Mouse (Mus musculus) forebrain, embryonic 14.5 days (tissue): ENCODE results near the gene Gm20683. TPM values are rescaled to one million over a fixed set of nuclear protein-coding genes. Genes with fewer than 3 reads are reported as not detected.

ENCODE experiments used
- ATAC-seq: fragments of 200-750 bp; cut with Nextera tagmentation; 2 replicates; pipeline ENCODE4 v1.8.0; 2017; ENCODE audit warnings: mild to moderate bottlenecking, moderate library complexity
- DNase-seq: peaks from one replicate; pipeline ENCODE4 v3.0.0-alpha.2; 2015; ENCODE audit warnings: low spot score
- H3K27ac ChIP-seq: fragments of 300-500 bp; sonication (generic); 2 replicates; pipeline ENCODE4 v1.5.1; 2014; ENCODE audit warnings: low read depth, mild to moderate bottlenecking, control low read depth, low read length, moderate library complexity
- H3K27me3 ChIP-seq: fragments of 300-500 bp; sonication (generic); replicated peaks from 2 replicates; pipeline ENCODE4 v1.6.1; 2014; ENCODE audit warnings: low read length, control low read depth, mixed read lengths; ENCODE audit not compliant: control insufficient read depth, insufficient read depth
- H3K36me3 ChIP-seq: fragments of 300-500 bp; sonication (generic); 2 replicates; pipeline ENCODE4 v1.6.1; 2014; ENCODE audit warnings: low read length, control low read depth; ENCODE audit not compliant: control insufficient read depth, insufficient read depth
- H3K4me1 ChIP-seq: fragments of 300-500 bp; sonication (generic); 2 replicates; pipeline ENCODE4 v1.6.1; 2014; ENCODE audit warnings: antibody characterized with exemption, low read length, control low read depth; ENCODE audit not compliant: control insufficient read depth, insufficient read depth
- H3K4me2 ChIP-seq: fragments of 300-500 bp; sonication (generic); 2 replicates; pipeline ENCODE4 v1.6.1; 2014; ENCODE audit warnings: mild to moderate bottlenecking, control low read depth, low read length
- H3K4me3 ChIP-seq: fragments of 300-500 bp; sonication (generic); 2 replicates; pipeline ENCODE4 v1.5.1; 2014; ENCODE audit warnings: low read depth, low read length, control low read depth
- H3K9ac ChIP-seq: fragments of 300-500 bp; sonication (generic); 2 replicates; pipeline ENCODE4 v1.6.1; 2014; ENCODE audit warnings: mild to moderate bottlenecking, low read length, control low read depth, moderate library complexity
- H3K9me3 ChIP-seq: fragments of 300-500 bp; sonication (generic); replicated peaks from 2 replicates; pipeline ENCODE4 v1.6.1; 2016; ENCODE audit warnings: low read length, control low read depth, mixed read lengths; ENCODE audit not compliant: control insufficient read depth
- WGBS: fragments of 180-500 bp; shearing (Covaris S2); extraction: QIAGEN DNeasy Blood & Tissue Kit; methylation state at CpG from one replicate; pipeline ENCODE4 v1.1.7; 2014; 5-methylcytosine and 5-hydroxymethylcytosine counted together
- polyA plus RNA-seq: library from polyadenylated mRNA; unstranded; fragments of >200 nt; fragmentation: Nextera tagmentation; extraction: Ambion mirVana; gene quantifications from 2 replicates; pipeline ENCODE4 v1.2.1, GENCODE M21; 2014

Gene Gm20683
- polyA plus RNA-seq, 1 experiment from 2014 or later: 5.1 TPM

- Histone ChIP-seq H3K27me3 (no peaks in the 10 kb centered on the region), H3K9ac (peak within 1 kb of the TSS; percentile 69), H3K4me3 (peak within 1 kb of the TSS; percentile 62), H3K36me3 (no peaks in the 10 kb centered on the region), H3K27ac (peak within 1 kb of the TSS; percentile 55; the same call in 1 of the 2 replicates), H3K4me1 (peaks cover 6% of the 10 kb centered on the region; the same call in 1 of the 2 replicates), H3K9me3 (no peaks in the 10 kb centered on the region), H3K4me2 (peak within 1 kb of the TSS; percentile 99)
- peak; percentile 94 for ATAC-seq
- peak; percentile 91 for DNase-seq
- WGBS: 0% methylated on average over 24 of the region's 24 CpGs
These were observed 27.1 kb upstream of the Gm20683 start, which contains the start of gene Mcrip2 for GRCm38 (mm10) chr17:25868601-25869191. TSS of gene Mcrip2 (minus strand) at chr17:25868764.

GRCm38 (mm10) chr17:25867836-25868600 is 26.5 kb upstream of the Gm20683 start:
- Histone ChIP-seq H3K36me3 (no peaks in the 10 kb centered on the region), H3K27ac (no peak overlapping the region), H3K4me1 (peaks cover 6% of the 10 kb centered on the region; the same call in 1 of the 2 replicates), H3K4me2 (peak overlapping the region; percentile 99), H3K27me3 (no peaks in the 10 kb centered on the region), H3K9me3 (no peaks in the 10 kb centered on the region), H3K9ac (peak overlapping the region; percentile 69), H3K4me3 (peak overlapping the region; percentile 62)
- peak; percentile 51 for ATAC-seq
- DNase-seq: peak; percentile 17
- WGBS: 2% methylated on average over 41 of the region's 42 CpGs

- ATAC-seq (no peak), DNase-seq (no peak)
- 13% methylated on average over 7 of the region's 7 CpGs for WGBS
- Histone ChIP-seq H3K27me3 (no peaks in the 10 kb centered on the region), H3K27ac (no peak overlapping the region), H3K4me2 (peak overlapping the region; percentile 99), H3K9me3 (no peaks in the 10 kb centered on the region), H3K4me1 (peaks cover 6% of the 10 kb centered on the region; the same call in 1 of the 2 replicates), H3K36me3 (no peaks in the 10 kb centered on the region), H3K4me3 (peak overlapping the region; percentile 62), H3K9ac (peak overlapping the region; percentile 69)
These were observed 25.9 kb upstream of the Gm20683 start for GRCm38 (mm10) chr17:25867509-25867835.

- 88% methylated on average over 3 of the region's 3 CpGs for WGBS
- H3K9me3 ChIP-seq: no peaks in the 10 kb centered on the region
- ATAC-seq: no peak
- no peak overlapping the region for H3K4me2 ChIP-seq
- no peaks in the 10 kb centered on the region for H3K27me3 ChIP-seq
- peaks cover 10% of the 10 kb centered on the region; the same call in 1 of the 2 replicates for H3K4me1 ChIP-seq
- no peak overlapping the region for H3K9ac ChIP-seq
- no peaks in the 10 kb centered on the region for H3K36me3 ChIP-seq
- no peak overlapping the region for H3K27ac ChIP-seq
- no peak for DNase-seq
- no peak overlapping the region for H3K4me3 ChIP-seq
These were observed 24.6 kb upstream of the Gm20683 start for GRCm38 (mm10) chr17:25866172-25866571.

GRCm38 (mm10) chr17:25865288-25865687 is 23.7 kb upstream of the Gm20683 start:
- 90% methylated on average over 11 of the region's 11 CpGs for WGBS
- H3K9ac ChIP-seq: no peak overlapping the region

GRCm38 (mm10) chr17:25864311-25864710 is 22.7 kb upstream of the Gm20683 start:
- Histone ChIP-seq H3K27me3 (no peaks in the 10 kb centered on the region), H3K9me3 (no peaks in the 10 kb centered on the region), H3K27ac (no peak overlapping the region), H3K36me3 (no peaks in the 10 kb centered on the region), H3K4me1 (peaks cover 17% of the 10 kb centered on the region), H3K4me2 (no peak overlapping the region), H3K4me3 (no peak overlapping the region), H3K9ac (no peak overlapping the region)
- 93% methylated on average over 14 of the region's 14 CpGs for WGBS
- ATAC-seq (no peak), DNase-seq (no peak)

More at GRCm38 (mm10) chr17:25865288-25865687, 23.7 kb upstream of the Gm20683 start:
- Histone ChIP-seq H3K4me1 (peaks cover 16% of the 10 kb centered on the region), H3K9me3 (no peaks in the 10 kb centered on the region), H3K27ac (no peak overlapping the region), H3K36me3 (no peaks in the 10 kb centered on the region), H3K4me2 (no peak overlapping the region), H3K4me3 (no peak overlapping the region), H3K27me3 (no peaks in the 10 kb centered on the region)
- ATAC-seq: no peak
- DNase-seq: no peak

GRCm38 (mm10) chr17:25863681-25864080 is 22.1 kb upstream of the Gm20683 start:
- Histone ChIP-seq H3K4me3 (no peak overlapping the region), H3K9ac (no peak overlapping the region), H3K4me1 (peaks cover 17% of the 10 kb centered on the region), H3K27ac (no peak overlapping the region), H3K4me2 (no peak overlapping the region), H3K27me3 (no peaks in the 10 kb centered on the region), H3K36me3 (no peaks in the 10 kb centered on the region), H3K9me3 (no peaks in the 10 kb centered on the region)
- ATAC-seq (no peak), DNase-seq (no peak)
- WGBS: 92% methylated on average over 6 of the region's 6 CpGs

GRCm38 (mm10) chr17:25861704-25862612 is 20.4 kb upstream of the Gm20683 start:
- H3K27me3 ChIP-seq: no peaks in the 10 kb centered on the region
- DNase-seq (no peak), ATAC-seq (peak; percentile 19; the same call in 1 of the 2 replicates)
- H3K9ac ChIP-seq: peak overlapping the region; percentile 82
- H3K4me3 ChIP-seq: peak overlapping the region; percentile 60
- peak overlapping the region; percentile 84 for H3K4me2 ChIP-seq
- no peaks in the 10 kb centered on the region for H3K36me3 ChIP-seq
- H3K4me1 ChIP-seq: peaks cover 11% of the 10 kb centered on the region
- H3K27ac ChIP-seq: peak overlapping the region; percentile 79
- 10% methylated on average over 6 of the region's 6 CpGs for WGBS
- H3K9me3 ChIP-seq: no peaks in the 10 kb centered on the region
